Mouse (Mus musculus): ENCODE results near the gene Galnt12.

DNA sequence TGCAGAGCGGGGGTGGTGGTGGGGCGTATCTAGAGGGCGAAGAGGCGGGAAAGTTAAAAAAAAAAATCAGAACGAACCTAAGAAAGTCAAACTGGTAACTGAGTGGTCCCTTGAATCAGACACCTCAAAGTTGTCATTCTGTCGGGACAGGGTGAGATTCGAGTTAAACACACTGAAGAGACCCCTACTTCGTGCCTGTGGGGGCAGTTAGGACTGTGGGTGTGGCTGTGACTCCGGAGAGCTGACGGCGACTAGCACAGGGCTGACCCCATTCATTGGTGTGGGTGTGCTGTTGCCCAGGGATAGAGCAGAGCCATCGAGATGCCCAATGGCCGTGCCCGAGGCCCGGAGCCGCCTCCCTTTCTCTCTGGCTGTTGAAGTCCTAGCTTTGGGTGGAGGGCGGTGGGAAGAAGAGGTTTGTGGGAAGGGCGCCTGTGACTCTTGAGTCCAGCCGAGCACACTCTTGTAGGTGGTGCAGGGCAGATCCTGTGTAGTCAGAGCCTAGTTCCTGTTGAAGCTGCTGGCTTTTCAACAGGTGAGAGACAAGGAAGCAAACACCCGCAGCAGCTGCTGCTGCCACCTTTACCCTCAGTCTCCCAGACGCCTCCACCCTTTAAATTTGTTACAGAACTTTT is 795 bp downstream of the Galnt12 start:
- no peak for TF ChIP-seq POLR2A (IDR thresholded peaks at IDR 0.05; ENCODE audit: insufficient read depth, low read depth, low read length)
- no peak for TF ChIP-seq EP300 (IDR thresholded peaks at IDR 0.05; ENCODE audit: insufficient read depth, low read depth, low read length)
- no peak for TF ChIP-seq CTCF (IDR thresholded peaks at IDR 0.05)
